Mouse (Mus musculus) forebrain, embryonic 10.5 days (tissue): Measurements from ENCODE around the gene Dus1l. TPM values are rescaled to one million over a fixed set of nuclear protein-coding genes. Genes with fewer than 3 reads are reported as not detected.
"Not testable (repeated sequence)": the region's sequence is repeated elsewhere in the genome, so short reads cannot be mapped to it uniquely, and the experiment has no call there.

ENCODE experiments used
- DNase-seq: peaks from one replicate; pipeline ENCODE4 v3.0.0-alpha.2; 2017; ENCODE audit warnings: low spot score; ENCODE audit errors: extremely low spot score
- H3K27ac ChIP-seq: fragments of 300-500 bp; sonication (generic); 2 replicates; pipeline ENCODE4 v1.5.1; 2016; ENCODE audit warnings: mild to moderate bottlenecking
- H3K27me3 ChIP-seq: fragments of 300-500 bp; sonication (generic); 2 replicates; pipeline ENCODE4 v1.6.1; 2016; ENCODE audit warnings: mild to moderate bottlenecking; ENCODE audit not compliant: poor library complexity, severe bottlenecking
- H3K36me3 ChIP-seq: fragments of 300-500 bp; sonication (generic); replicated peaks from 2 replicates; pipeline ENCODE4 v1.6.1; 2016; ENCODE audit warnings: mild to moderate bottlenecking, moderate library complexity
- H3K4me1 ChIP-seq: fragments of 300-500 bp; sonication (generic); 2 replicates; pipeline ENCODE4 v1.6.1; 2016
- H3K4me3 ChIP-seq: fragments of 300-500 bp; sonication (generic); 2 replicates; pipeline ENCODE4 v1.5.1; 2016; ENCODE audit warnings: mild to moderate bottlenecking, moderate library complexity
- H3K9me3 ChIP-seq: fragments of 300-500 bp; sonication (generic); 2 replicates; pipeline ENCODE4 v1.6.1; 2016; ENCODE audit warnings: mild to moderate bottlenecking, moderate library complexity
- WGBS: fragments of 180-500 bp; shearing (Covaris S2); methylation state at CpG from one replicate; pipeline ENCODE4 v1.1.7; 2016; 5-methylcytosine and 5-hydroxymethylcytosine counted together
- polyA plus RNA-seq: library from polyadenylated mRNA; unstranded; fragments of >200 nt; fragmentation: Nextera tagmentation; extraction: Ambion mirVana; gene quantifications from 2 replicates; pipeline ENCODE4 v1.2.1, GENCODE M21; 2016

The Dus1l gene
- polyA plus RNA-seq, 1 experiment from 2014 or later: 111 TPM

- DNase-seq: no peak
- Histone ChIP-seq H3K36me3 (peaks cover 60% of the 10 kb centered on the region), H3K9me3 (no peaks in the 10 kb centered on the region), H3K4me3 (no peak overlapping the region), H3K4me1 (peaks cover under 1% of the 10 kb centered on the region; the same call in 1 of the 2 replicates), H3K27ac (no peak overlapping the region), H3K27me3 (no peaks in the 10 kb centered on the region)
- WGBS: 90% methylated on average over 7 of the region's 7 CpGs
Measured at GRCm38 (mm10) chr11:120805375-120806298, 9.4 kb upstream of the Dus1l start.

- Histone ChIP-seq H3K4me1 (peaks cover 9% of the 10 kb centered on the region), H3K4me3 (no peak overlapping the region), H3K27ac (no peak overlapping the region), H3K9me3 (no peaks in the 10 kb centered on the region), H3K27me3 (no peaks in the 10 kb centered on the region), H3K36me3 (peaks cover 51% of the 10 kb centered on the region)
- no peak for DNase-seq
- WGBS: 82% methylated on average over 4 of the region's 4 CpGs
Measured at GRCm38 (mm10) chr11:120804769-120805168, 8.6 kb upstream of the Dus1l start.

GRCm38 (mm10) chr11:120804274-120804673, 8.1 kb upstream of the Dus1l start:
- WGBS: 82% methylated on average over 7 of the region's 7 CpGs
- no peaks in the 10 kb centered on the region for H3K9me3 ChIP-seq
- no peak overlapping the region for H3K4me3 ChIP-seq
- no peaks in the 10 kb centered on the region for H3K27me3 ChIP-seq
- H3K4me1 ChIP-seq: peaks cover 12% of the 10 kb centered on the region
- DNase-seq: no peak
- peaks cover 46% of the 10 kb centered on the region for H3K36me3 ChIP-seq
- no peak overlapping the region for H3K27ac ChIP-seq

- DNase-seq: peak; percentile 89
- no peaks in the 10 kb centered on the region for H3K27me3 ChIP-seq
- no peaks in the 10 kb centered on the region for H3K9me3 ChIP-seq
- 14% methylated on average over 10 of the region's 10 CpGs for WGBS
- H3K27ac ChIP-seq: peak overlapping the region; percentile 78
- H3K4me3 ChIP-seq: peak overlapping the region; percentile 28
- peaks cover 6% of the 10 kb centered on the region for H3K36me3 ChIP-seq
- H3K4me1 ChIP-seq: peaks cover 25% of the 10 kb centered on the region
Measured at GRCm38 (mm10) chr11:120800061-120800904, 4.1 kb upstream of the Dus1l start.

GRCm38 (mm10) chr11:120799316-120799890, 3.2 kb upstream of the Dus1l start:
- Histone ChIP-seq H3K36me3 (peaks cover 6% of the 10 kb centered on the region), H3K27me3 (no peaks in the 10 kb centered on the region), H3K9me3 (no peaks in the 10 kb centered on the region), H3K4me1 (peaks cover 34% of the 10 kb centered on the region), H3K4me3 (peak overlapping the region; percentile 28; the same call in 1 of the 2 replicates), H3K27ac (peak overlapping the region; percentile 78)
- 76% methylated on average over 6 of the region's 6 CpGs for WGBS
- DNase-seq: no peak

- peaks cover 34% of the 10 kb centered on the region for H3K4me1 ChIP-seq
- no peak for DNase-seq
- WGBS: 90% methylated on average over 3 of the region's 3 CpGs
- H3K27ac ChIP-seq: no peak overlapping the region
- H3K4me3 ChIP-seq: no peak overlapping the region
- peaks cover 17% of the 10 kb centered on the region for H3K36me3 ChIP-seq
- H3K27me3 ChIP-seq: no peaks in the 10 kb centered on the region
- no peaks in the 10 kb centered on the region for H3K9me3 ChIP-seq
Measured at GRCm38 (mm10) chr11:120798244-120798643, 2.0 kb upstream of the Dus1l start.

- WGBS: 35% methylated on average over 8 of the region's 8 CpGs
- peaks cover 34% of the 10 kb centered on the region for H3K4me1 ChIP-seq
- H3K27ac ChIP-seq: peak overlapping the region; percentile 88
- peaks cover 34% of the 10 kb centered on the region for H3K36me3 ChIP-seq
- H3K9me3 ChIP-seq: no peaks in the 10 kb centered on the region
- H3K4me3 ChIP-seq: peak overlapping the region; percentile 70
- no peaks in the 10 kb centered on the region for H3K27me3 ChIP-seq
- no peak for DNase-seq
Measured at GRCm38 (mm10) chr11:120796614-120796946, 377 bp upstream of the Dus1l start.

GRCm38 (mm10) chr11:120792652-120793051, 3.6 kb downstream of the Dus1l start:
- Histone ChIP-seq H3K4me3 (no peak overlapping the region), H3K4me1 (peaks cover 22% of the 10 kb centered on the region), H3K9me3 (no peaks in the 10 kb centered on the region), H3K27ac (no peak overlapping the region), H3K36me3 (peaks cover 72% of the 10 kb centered on the region), H3K27me3 (no peaks in the 10 kb centered on the region)
- DNase-seq: no peak
- 93% methylated on average over 9 of the region's 9 CpGs for WGBS

- Histone ChIP-seq H3K27ac (no peak overlapping the region), H3K4me3 (no peak overlapping the region), H3K27me3 (no peaks in the 10 kb centered on the region), H3K36me3 (peaks cover 96% of the 10 kb centered on the region), H3K4me1 (peaks cover 18% of the 10 kb centered on the region), H3K9me3 (no peaks in the 10 kb centered on the region)
- no peak for DNase-seq
- 88% methylated on average over 3 of the region's 3 CpGs for WGBS
Measured at GRCm38 (mm10) chr11:120789810-120790209, 6.4 kb downstream of the Dus1l start.

- 91% methylated on average over 4 of the region's 4 CpGs for WGBS
- no peaks in the 10 kb centered on the region for H3K9me3 ChIP-seq
- H3K4me3 ChIP-seq: no peak overlapping the region
- peaks cover 91% of the 10 kb centered on the region for H3K36me3 ChIP-seq
- peaks cover 17% of the 10 kb centered on the region for H3K4me1 ChIP-seq
- no peak overlapping the region for H3K27ac ChIP-seq
- no peak for DNase-seq
- H3K27me3 ChIP-seq: no peaks in the 10 kb centered on the region
Measured at GRCm38 (mm10) chr11:120789355-120789754, 6.8 kb downstream of the Dus1l start.

GRCm38 (mm10) chr11:120788460-120788859, 7.7 kb downstream of the Dus1l start:
- 90% methylated on average over 9 of the region's 10 CpGs for WGBS
- not testable (repeated sequence) for H3K4me3 ChIP-seq, H3K27ac ChIP-seq, DNase-seq, H3K27me3 ChIP-seq, H3K9me3 ChIP-seq
- H3K4me1 ChIP-seq: peaks cover 23% of the 10 kb centered on the region
- H3K36me3 ChIP-seq: peaks cover 82% of the 10 kb centered on the region

- 37% methylated on average over 9 of the region's 9 CpGs for WGBS
- H3K27me3 ChIP-seq: peaks cover 14% of the 10 kb centered on the region
- peak overlapping the region; percentile 89 for H3K27ac ChIP-seq
- no peaks in the 10 kb centered on the region for H3K9me3 ChIP-seq
- peak overlapping the region; percentile 99 for H3K4me3 ChIP-seq
- H3K4me1 ChIP-seq: peaks cover 31% of the 10 kb centered on the region
- DNase-seq: no peak
- peaks cover 74% of the 10 kb centered on the region for H3K36me3 ChIP-seq
Measured at GRCm38 (mm10) chr11:120785145-120785544, 11.1 kb downstream of the Dus1l start.
